Mouse (Mus musculus) neural tube, embryonic 12.5 days (tissue): Measurements from ENCODE around the gene Atp5g2. TPM values are rescaled to one million over a fixed set of nuclear protein-coding genes. Genes with fewer than 3 reads are reported as not detected.

Source experiments
- ATAC-seq: fragments of 200-750 bp; cut with Nextera tagmentation; 2 replicates; pipeline ENCODE4 v1.8.0; 2017; ENCODE audit warnings: low read depth, mild to moderate bottlenecking, moderate TSS enrichment, moderate library complexity; ENCODE audit not compliant: low FRiP score
- H3K27ac ChIP-seq: fragments of 300-500 bp; sonication (generic); 2 replicates; pipeline ENCODE4 v1.5.1; 2016
- H3K27me3 ChIP-seq: fragments of 300-500 bp; sonication (generic); replicated peaks from 2 replicates; pipeline ENCODE4 v1.6.1; 2016; ENCODE audit warnings: mild to moderate bottlenecking
- H3K36me3 ChIP-seq: fragments of 300-500 bp; sonication (generic); 2 replicates; pipeline ENCODE4 v1.6.1; 2016; ENCODE audit warnings: mild to moderate bottlenecking
- H3K4me1 ChIP-seq: fragments of 300-500 bp; sonication (generic); 2 replicates; pipeline ENCODE4 v1.6.1; 2016
- H3K4me2 ChIP-seq: fragments of 300-500 bp; sonication (generic); replicated peaks from 2 replicates; pipeline ENCODE4 v1.6.1; 2016; ENCODE audit warnings: mild to moderate bottlenecking
- H3K4me3 ChIP-seq: fragments of 300-500 bp; sonication (generic); 2 replicates; pipeline ENCODE4 v1.5.1; 2016
- H3K9ac ChIP-seq: fragments of 300-500 bp; sonication (generic); 2 replicates; pipeline ENCODE4 v1.6.1; 2016; ENCODE audit warnings: mild to moderate bottlenecking
- H3K9me3 ChIP-seq: fragments of 300-500 bp; sonication (generic); 2 replicates; pipeline ENCODE4 v1.6.1; 2016; ENCODE audit warnings: mild to moderate bottlenecking
- WGBS: fragments of 180-500 bp; shearing (Covaris S2); methylation state at CpG from one replicate; pipeline ENCODE4 v1.1.7; 2016; 5-methylcytosine and 5-hydroxymethylcytosine counted together
- polyA plus RNA-seq: library from polyadenylated mRNA; unstranded; fragments of >200 nt; fragmentation: Nextera tagmentation; extraction: Ambion mirVana; gene quantifications from 2 replicates; pipeline ENCODE4 v1.2.1, GENCODE M21; 2016

The Atp5g2 gene
- 61.1 and 62.7 TPM in 2 replicates for polyA plus RNA-seq

- H3K9ac ChIP-seq, result peak within 1 kb of the TSS; percentile 71
- peak; percentile 14; the same call in 1 of the 2 replicates for ATAC-seq
- WGBS, result 2% methylated on average over 37 of the region's 37 CpGs
- peak within 1 kb of the TSS; percentile 95 for H3K27ac ChIP-seq
- no peaks in the 10 kb centered on the region for H3K27me3 ChIP-seq
- H3K36me3 ChIP-seq, result peaks cover 2% of the 10 kb centered on the region
- peak within 1 kb of the TSS; percentile 37 for H3K4me3 ChIP-seq
- H3K4me1 ChIP-seq, result peaks cover 33% of the 10 kb centered on the region
- peak within 1 kb of the TSS; percentile 74 for H3K4me2 ChIP-seq
- H3K9me3 ChIP-seq, result no peaks in the 10 kb centered on the region
These were observed at the start of gene Atp5g2 for GRCm38 (mm10) chr15:102672215-102673071. TSS of gene Atp5g2 (minus strand) at chr15:102672352.

GRCm38 (mm10) chr15:102721016-102721898 lies 49.1 kb upstream of the Atp5g2 start:
- Histone ChIP-seq H3K9me3 (no peaks in the 10 kb centered on the region), H3K36me3 (peaks cover 23% of the 10 kb centered on the region; the same call in 1 of the 2 replicates), H3K27me3 (no peaks in the 10 kb centered on the region), H3K4me2 (peak overlapping the region; percentile 75), H3K4me1 (peaks cover 14% of the 10 kb centered on the region), H3K9ac (peak overlapping the region; percentile 57), H3K27ac (no peak overlapping the region), H3K4me3 (peak overlapping the region; percentile 74)
- 23% methylated on average over 14 of the region's 14 CpGs for WGBS
- ATAC-seq, result 0 out of 2 replicates have a peak, but pooled peaks have one; percentile 11

GRCm38 (mm10) chr15:102716132-102716531 lies 44.0 kb upstream of the Atp5g2 start:
- peaks cover 4% of the 10 kb centered on the region for H3K4me1 ChIP-seq
- no peaks in the 10 kb centered on the region for H3K27me3 ChIP-seq
- WGBS, result 66% methylated on average over 12 of the region's 12 CpGs
- no peaks in the 10 kb centered on the region for H3K9me3 ChIP-seq
- ATAC-seq, result no peak
- H3K4me2 ChIP-seq, result no peak overlapping the region
- H3K36me3 ChIP-seq, result peaks cover 66% of the 10 kb centered on the region
- no peak overlapping the region for H3K27ac ChIP-seq
- no peak overlapping the region for H3K4me3 ChIP-seq
- no peak overlapping the region; the same call in 1 of the 2 replicates for H3K9ac ChIP-seq

- no peaks in the 10 kb centered on the region for H3K27me3 ChIP-seq
- H3K4me2 ChIP-seq, result 0 out of 2 replicates have a peak overlapping the region, but pooled peaks have one; percentile 9
- H3K4me3 ChIP-seq, result no peak overlapping the region
- no peak overlapping the region for H3K9ac ChIP-seq
- H3K4me1 ChIP-seq, result peaks cover 31% of the 10 kb centered on the region
- peak overlapping the region; percentile 10; the same call in 1 of the 2 replicates for H3K27ac ChIP-seq
- ATAC-seq, result peak; percentile 38; the same call in 1 of the 2 replicates
- WGBS, result 39% methylated on average over 6 of the region's 6 CpGs
- H3K9me3 ChIP-seq, result no peaks in the 10 kb centered on the region
- peaks cover 48% of the 10 kb centered on the region for H3K36me3 ChIP-seq
These were observed 35.7 kb upstream of the Atp5g2 start for GRCm38 (mm10) chr15:102707736-102708269.

GRCm38 (mm10) chr15:102705923-102706503 lies 33.9 kb upstream of the Atp5g2 start:
- Histone ChIP-seq H3K27ac (no peak overlapping the region), H3K36me3 (peaks cover 34% of the 10 kb centered on the region), H3K9ac (no peak overlapping the region), H3K4me1 (peaks cover 31% of the 10 kb centered on the region), H3K4me2 (no peak overlapping the region), H3K27me3 (no peaks in the 10 kb centered on the region), H3K4me3 (no peak overlapping the region), H3K9me3 (no peaks in the 10 kb centered on the region)
- no peak; the same call in 1 of the 2 replicates for ATAC-seq
- 67% methylated on average over 7 of the region's 7 CpGs for WGBS

GRCm38 (mm10) chr15:102705226-102705894 lies 33.2 kb upstream of the Atp5g2 start:
- H3K36me3 ChIP-seq, result peaks cover 28% of the 10 kb centered on the region
- no peaks in the 10 kb centered on the region for H3K9me3 ChIP-seq
- no peak overlapping the region for H3K27ac ChIP-seq
- H3K4me1 ChIP-seq, result peaks cover 31% of the 10 kb centered on the region
- no peaks in the 10 kb centered on the region for H3K27me3 ChIP-seq
- H3K4me3 ChIP-seq, result no peak overlapping the region
- no peak overlapping the region for H3K4me2 ChIP-seq
- 38% methylated on average over 9 of the region's 9 CpGs for WGBS
- no peak overlapping the region for H3K9ac ChIP-seq
- peak; percentile 37; the same call in 1 of the 2 replicates for ATAC-seq

GRCm38 (mm10) chr15:102704806-102705205 lies 32.7 kb upstream of the Atp5g2 start:
- Histone ChIP-seq H3K4me2 (no peak overlapping the region), H3K36me3 (peaks cover 22% of the 10 kb centered on the region), H3K4me1 (peaks cover 31% of the 10 kb centered on the region), H3K27me3 (no peaks in the 10 kb centered on the region; the same call in 1 of the 2 replicates), H3K4me3 (no peak overlapping the region), H3K9me3 (no peaks in the 10 kb centered on the region), H3K9ac (no peak overlapping the region), H3K27ac (no peak overlapping the region)
- ATAC-seq, result no peak
- 75% methylated on average over 5 of the region's 5 CpGs for WGBS

GRCm38 (mm10) chr15:102702972-102703371 lies 30.8 kb upstream of the Atp5g2 start:
- ATAC-seq, result no peak
- no peaks in the 10 kb centered on the region for H3K9me3 ChIP-seq
- no peak overlapping the region for H3K9ac ChIP-seq
- no peak overlapping the region for H3K4me3 ChIP-seq
- peaks cover 4% of the 10 kb centered on the region for H3K36me3 ChIP-seq
- H3K4me1 ChIP-seq, result peaks cover 25% of the 10 kb centered on the region
- no peak overlapping the region for H3K4me2 ChIP-seq
- no peak overlapping the region for H3K27ac ChIP-seq
- WGBS, result 87% methylated on average over 3 of the region's 3 CpGs
- H3K27me3 ChIP-seq, result peaks cover 6% of the 10 kb centered on the region

- Histone ChIP-seq H3K4me2 (no peak overlapping the region), H3K4me1 (peaks cover 14% of the 10 kb centered on the region), H3K4me3 (no peak overlapping the region), H3K9ac (no peak overlapping the region), H3K27me3 (peaks cover 53% of the 10 kb centered on the region), H3K36me3 (no peaks in the 10 kb centered on the region), H3K9me3 (no peaks in the 10 kb centered on the region), H3K27ac (no peak overlapping the region)
- no peak for ATAC-seq
- WGBS, result 3% methylated on average over 11 of the region's 11 CpGs
These were observed 26.0 kb upstream of the Atp5g2 start for GRCm38 (mm10) chr15:102698193-102698592.

GRCm38 (mm10) chr15:102696899-102697298 lies 24.7 kb upstream of the Atp5g2 start:
- Histone ChIP-seq H3K4me2 (no peak overlapping the region), H3K36me3 (no peaks in the 10 kb centered on the region), H3K4me1 (peaks cover 23% of the 10 kb centered on the region), H3K27me3 (peaks cover 58% of the 10 kb centered on the region), H3K9ac (no peak overlapping the region), H3K27ac (no peak overlapping the region), H3K4me3 (no peak overlapping the region), H3K9me3 (no peaks in the 10 kb centered on the region)
- ATAC-seq, result no peak
- WGBS, result 43% methylated on average over 3 of the region's 3 CpGs

- Histone ChIP-seq H3K4me1 (peaks cover 29% of the 10 kb centered on the region), H3K36me3 (no peaks in the 10 kb centered on the region), H3K9me3 (no peaks in the 10 kb centered on the region), H3K4me3 (peak overlapping the region; percentile 38; the same call in 1 of the 2 replicates), H3K9ac (no peak overlapping the region), H3K27me3 (peaks cover 71% of the 10 kb centered on the region), H3K27ac (0 out of 2 replicates have a peak overlapping the region, but pooled peaks have one; percentile 58), H3K4me2 (peak overlapping the region; percentile 69)
- WGBS, result under 1% methylated on average over 11 of the region's 11 CpGs
- ATAC-seq, result peak; percentile 43; the same call in 1 of the 2 replicates
These were observed 21.4 kb upstream of the Atp5g2 start for GRCm38 (mm10) chr15:102693600-102693999.
